Mouse (Mus musculus) liver, adult 2 months (tissue): ENCODE data around the gene Macc1.

Source experiments
- CTCF ChIP-seq: fragments of 200-500 bp; IDR thresholded peaks from 2 replicates; pipeline ENCODE4 v1.5.1; 2011; ENCODE audit warnings: low read depth, low read length, control low read depth
- POLR2A ChIP-seq: fragments of 200-500 bp; IDR thresholded peaks from 2 replicates; pipeline ENCODE4 v1.6.1; 2011; ENCODE audit warnings: low read length, control low read depth; ENCODE audit not compliant: insufficient read depth; ENCODE audit errors: extremely low read depth

DNA sequence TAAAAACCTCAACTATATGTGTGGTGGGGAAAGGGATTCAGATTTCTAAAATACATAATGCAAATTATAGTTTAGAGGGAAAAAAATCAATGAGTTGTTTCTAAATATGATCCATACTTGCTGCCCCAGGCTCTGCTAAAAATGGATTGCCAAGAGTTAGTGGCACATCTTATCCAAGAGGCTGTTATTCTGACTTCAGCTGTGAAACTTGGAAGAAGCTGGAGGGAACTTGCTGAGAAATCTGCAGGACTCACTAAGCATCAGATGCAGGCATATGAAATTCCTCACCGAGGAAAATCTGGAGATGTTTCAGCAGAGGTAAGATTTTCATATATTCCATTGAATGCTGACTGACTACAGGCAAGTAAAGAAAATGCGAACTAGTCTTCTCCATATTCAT is 136.0 kb downstream of the Macc1 start:
- no peak for TF ChIP-seq POLR2A
- no peak for TF ChIP-seq CTCF
